Mouse (Mus musculus) heart, embryonic 16.5 days (tissue): ENCODE data around the gene Kif11. TPM values are rescaled to one million over a fixed set of nuclear protein-coding genes. Genes with fewer than 3 reads are reported as not detected.

Experiments
- ATAC-seq: fragments of 200-750 bp; cut with Nextera tagmentation; replicated peaks from 2 replicates; pipeline ENCODE4 v1.8.0; 2017; ENCODE audit warnings: moderate number of reproducible peaks; ENCODE audit not compliant: insufficient read depth, low FRiP score; ENCODE audit errors: extremely low read depth
- H3K27ac ChIP-seq: fragments of 300-500 bp; sonication (generic); 2 replicates; pipeline ENCODE4 v1.5.1; 2014; ENCODE audit warnings: mild to moderate bottlenecking, low read length, control low read depth, moderate library complexity
- H3K27me3 ChIP-seq: fragments of 300-500 bp; sonication (generic); 2 replicates; pipeline ENCODE4 v1.6.1; 2014; ENCODE audit warnings: low read length, mixed read lengths; ENCODE audit not compliant: control insufficient read depth, insufficient read depth
- H3K36me3 ChIP-seq: fragments of 300-500 bp; sonication (generic); 2 replicates; pipeline ENCODE4 v1.6.1; 2014; ENCODE audit not compliant: control insufficient read depth, insufficient read depth
- H3K4me1 ChIP-seq: fragments of 300-500 bp; sonication (generic); 2 replicates; pipeline ENCODE4 v1.6.1; 2014; ENCODE audit warnings: low read length, mixed read lengths; ENCODE audit not compliant: control insufficient read depth, insufficient read depth
- H3K4me2 ChIP-seq: fragments of 300-500 bp; sonication (generic); 2 replicates; pipeline ENCODE4 v1.6.1; 2014; ENCODE audit warnings: low read depth, mild to moderate bottlenecking, control low read depth, low read length
- H3K4me3 ChIP-seq: fragments of 300-500 bp; sonication (generic); 2 replicates; pipeline ENCODE4 v1.5.1; 2014; ENCODE audit warnings: mild to moderate bottlenecking, control low read depth, low read length
- H3K9ac ChIP-seq: fragments of 300-500 bp; sonication (generic); 2 replicates; pipeline ENCODE4 v1.6.1; 2014; ENCODE audit warnings: low read length, control low read depth
- H3K9me3 ChIP-seq: fragments of 300-500 bp; sonication (generic); replicated peaks from 2 replicates; pipeline ENCODE4 v1.6.1; 2016; ENCODE audit warnings: low read length; ENCODE audit not compliant: control insufficient read depth
- WGBS: fragments of 180-500 bp; shearing (Covaris S2); extraction: QIAGEN DNeasy Blood & Tissue Kit; methylation state at CpG from one replicate; pipeline ENCODE4 v1.1.7; 2014; 5-methylcytosine and 5-hydroxymethylcytosine counted together
- polyA plus RNA-seq: library from polyadenylated mRNA; unstranded; fragments of >200 nt; fragmentation: Nextera tagmentation; extraction: Ambion mirVana; gene quantifications from 2 replicates; pipeline ENCODE4 v1.2.1, GENCODE M21; 2015

Gene Kif11
- polyA plus RNA-seq, 1 experiment from 2014 or later: 51.5 TPM

DNA sequence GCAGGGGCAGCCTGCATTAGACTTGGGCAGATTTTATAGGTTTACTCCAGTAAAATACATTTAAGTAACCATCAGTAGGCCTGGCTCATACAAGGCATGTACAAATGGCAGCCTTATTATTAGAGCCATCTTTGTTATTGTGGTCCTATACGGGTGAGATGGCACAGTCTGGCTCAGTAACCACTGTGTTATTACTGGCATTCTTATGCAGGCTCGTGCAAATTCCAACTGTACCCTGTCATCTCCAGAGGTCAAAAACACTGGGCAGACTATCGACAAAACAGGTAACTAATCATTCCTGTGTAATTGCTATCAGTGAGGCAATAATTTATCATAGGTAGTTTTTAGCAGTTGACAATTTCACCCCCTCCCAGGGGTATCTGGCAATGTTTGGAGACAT is 29.9 kb upstream of the Kif11 start:
- no peak for ATAC-seq
- Histone ChIP-seq H3K4me3 (no peak overlapping the region), H3K4me2 (no peak overlapping the region)

DNA sequence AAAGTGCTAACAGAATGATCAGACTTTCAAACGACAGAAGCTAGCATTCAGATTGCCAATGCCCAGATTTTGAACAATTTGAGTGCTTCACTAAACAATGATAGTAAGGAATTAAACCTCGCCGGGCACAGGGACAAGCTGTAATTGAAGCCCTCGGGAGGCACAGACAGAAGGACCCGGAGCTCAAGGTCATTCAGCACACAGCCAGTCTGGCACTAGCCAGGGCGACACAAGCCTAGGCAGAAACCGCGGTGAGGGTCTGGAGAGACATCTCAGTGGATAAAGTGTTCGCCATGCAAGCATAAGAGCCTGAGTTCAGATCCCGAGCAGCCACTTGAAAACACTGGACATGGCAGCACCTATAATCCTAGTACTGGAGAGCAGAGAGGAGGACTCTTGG is 27.9 kb upstream of the Kif11 start:
- H3K4me1 ChIP-seq: peaks cover 16% of the 10 kb centered on the region
- WGBS: 59% methylated on average over 10 of the region's 10 CpGs
- H3K4me3 ChIP-seq: no peak overlapping the region
- peaks cover 8% of the 10 kb centered on the region for H3K9me3 ChIP-seq
- H3K9ac ChIP-seq: peak overlapping the region; percentile 22; the same call in 1 of the 2 replicates
- peak overlapping the region; percentile 88 for H3K27ac ChIP-seq
- no peak; the same call in 1 of the 2 replicates for ATAC-seq
- no peaks in the 10 kb centered on the region for H3K27me3 ChIP-seq
- no peak overlapping the region; the same call in 1 of the 2 replicates for H3K4me2 ChIP-seq
- peaks cover 8% of the 10 kb centered on the region for H3K36me3 ChIP-seq

More for the DNA sequence above, 29.9 kb upstream of the Kif11 start:
- WGBS: 39% methylated on average over 3 of the region's 3 CpGs
- Histone ChIP-seq H3K9me3 (no peaks in the 10 kb centered on the region), H3K4me1 (peaks cover 16% of the 10 kb centered on the region), H3K27ac (peak overlapping the region; percentile 32), H3K27me3 (no peaks in the 10 kb centered on the region), H3K9ac (no peak overlapping the region), H3K36me3 (no peaks in the 10 kb centered on the region)

DNA sequence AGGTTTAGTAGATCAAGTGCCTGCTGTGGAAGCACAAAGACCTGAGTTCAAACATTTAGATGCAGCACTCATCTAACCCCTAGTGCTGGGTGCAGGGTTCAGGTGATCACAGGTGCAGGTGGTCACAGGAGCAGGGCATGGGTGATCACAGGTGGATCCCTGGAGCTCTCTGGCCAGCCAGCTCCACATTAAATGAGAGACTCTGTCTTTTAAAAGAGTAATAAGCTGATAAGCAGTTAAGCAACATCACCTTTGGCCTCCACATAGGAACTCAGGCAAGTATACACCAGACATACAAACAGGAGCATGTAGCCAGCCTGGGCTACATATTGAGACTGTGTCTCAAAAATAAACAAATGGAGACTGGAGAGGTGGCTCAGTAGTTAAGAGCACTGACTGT is 27.3 kb upstream of the Kif11 start:
- H3K27me3 ChIP-seq: no peaks in the 10 kb centered on the region

DNA sequence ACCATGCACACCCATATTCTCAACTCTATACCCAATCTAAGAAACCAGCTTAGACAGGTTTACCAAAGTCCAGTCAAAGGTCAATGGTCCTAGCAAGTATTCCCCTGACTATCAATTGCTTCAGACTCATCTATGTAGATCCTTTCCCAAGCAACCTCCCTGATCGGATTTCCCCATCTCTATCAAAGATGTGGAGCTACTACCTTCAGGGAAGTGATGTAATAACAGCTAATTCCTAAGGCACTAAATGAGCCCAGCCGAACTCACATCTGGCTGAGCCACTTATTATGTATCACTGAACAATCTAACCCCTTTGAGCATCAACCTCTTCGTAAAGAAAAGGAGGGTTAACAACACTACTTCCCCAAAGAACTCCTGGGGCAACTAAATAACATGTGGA is 23.4 kb upstream of the Kif11 start:
- H3K4me2 ChIP-seq: no peak overlapping the region
- H3K4me1 ChIP-seq: peaks cover 3% of the 10 kb centered on the region; the same call in 1 of the 2 replicates
- peaks cover 8% of the 10 kb centered on the region for H3K36me3 ChIP-seq
- no peak overlapping the region for H3K27ac ChIP-seq
- no peak overlapping the region for H3K4me3 ChIP-seq
- peaks cover 8% of the 10 kb centered on the region for H3K9me3 ChIP-seq
- WGBS: 93% methylated on average over 3 of the region's 3 CpGs
- no peaks in the 10 kb centered on the region for H3K27me3 ChIP-seq
- no peak for ATAC-seq
- no peak overlapping the region for H3K9ac ChIP-seq

More for the DNA sequence above, 27.3 kb upstream of the Kif11 start:
- Histone ChIP-seq H3K4me1 (peaks cover 16% of the 10 kb centered on the region), H3K27ac (peak overlapping the region; percentile 88), H3K4me3 (no peak overlapping the region), H3K9ac (no peak overlapping the region), H3K4me2 (no peak overlapping the region), H3K36me3 (peaks cover 8% of the 10 kb centered on the region), H3K9me3 (peaks cover 8% of the 10 kb centered on the region)
- no peak for ATAC-seq

DNA sequence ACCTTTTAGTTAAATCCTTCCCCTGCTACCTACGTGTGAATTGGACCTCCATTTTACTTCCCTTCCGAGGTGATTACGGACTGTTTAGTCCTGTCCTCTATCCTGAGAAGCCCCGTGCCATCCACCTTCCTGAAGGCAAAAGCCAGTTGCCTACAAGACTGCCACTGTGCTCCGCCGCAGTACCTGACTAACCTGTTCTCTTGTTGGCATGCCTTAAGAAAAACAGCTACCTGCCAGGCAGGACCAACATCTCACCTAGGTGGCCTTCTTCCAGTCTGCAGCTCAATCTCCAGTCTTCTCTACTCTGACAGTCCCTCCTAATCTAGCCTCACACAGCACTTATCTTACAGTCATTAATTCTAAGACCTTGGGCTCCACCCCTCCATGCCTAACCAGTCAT is 22.9 kb upstream of the Kif11 start:
- H3K27ac ChIP-seq: no peak overlapping the region
- H3K4me1 ChIP-seq: peaks cover 3% of the 10 kb centered on the region; the same call in 1 of the 2 replicates
- peaks cover 8% of the 10 kb centered on the region for H3K9me3 ChIP-seq
- no peak overlapping the region for H3K4me3 ChIP-seq
- H3K4me2 ChIP-seq: no peak overlapping the region
- ATAC-seq: no peak
- H3K27me3 ChIP-seq: no peaks in the 10 kb centered on the region
- peaks cover 8% of the 10 kb centered on the region for H3K36me3 ChIP-seq
- no peak overlapping the region for H3K9ac ChIP-seq
- 88% methylated on average over 6 of the region's 6 CpGs for WGBS

DNA sequence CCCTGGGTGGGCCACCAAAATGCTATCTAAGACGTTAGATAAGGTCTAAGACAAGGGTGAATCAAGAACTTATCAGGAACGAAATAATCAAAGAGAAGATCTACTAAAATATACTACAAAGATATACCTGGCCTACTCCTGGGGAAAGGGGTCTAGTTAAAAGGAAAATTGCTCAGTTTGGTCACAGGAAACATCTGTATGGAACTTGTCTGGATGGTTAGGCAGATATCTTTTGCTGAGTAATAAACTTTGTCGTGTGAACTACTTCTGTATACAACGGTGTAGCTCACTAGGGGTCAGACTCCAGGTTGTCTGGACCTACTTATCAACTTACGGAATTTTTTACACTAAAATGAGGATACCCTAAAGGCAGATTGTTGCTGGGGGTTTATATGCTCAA is 16.2 kb upstream of the Kif11 start:
- Histone ChIP-seq H3K4me3 (no peak overlapping the region), H3K4me2 (no peak overlapping the region), H3K4me1 (peaks cover 3% of the 10 kb centered on the region; the same call in 1 of the 2 replicates), H3K9ac (no peak overlapping the region), H3K27ac (no peak overlapping the region), H3K9me3 (no peaks in the 10 kb centered on the region), H3K36me3 (no peaks in the 10 kb centered on the region), H3K27me3 (no peaks in the 10 kb centered on the region)
- no peak for ATAC-seq
- WGBS: 48% methylated on average over 5 of the region's 5 CpGs

DNA sequence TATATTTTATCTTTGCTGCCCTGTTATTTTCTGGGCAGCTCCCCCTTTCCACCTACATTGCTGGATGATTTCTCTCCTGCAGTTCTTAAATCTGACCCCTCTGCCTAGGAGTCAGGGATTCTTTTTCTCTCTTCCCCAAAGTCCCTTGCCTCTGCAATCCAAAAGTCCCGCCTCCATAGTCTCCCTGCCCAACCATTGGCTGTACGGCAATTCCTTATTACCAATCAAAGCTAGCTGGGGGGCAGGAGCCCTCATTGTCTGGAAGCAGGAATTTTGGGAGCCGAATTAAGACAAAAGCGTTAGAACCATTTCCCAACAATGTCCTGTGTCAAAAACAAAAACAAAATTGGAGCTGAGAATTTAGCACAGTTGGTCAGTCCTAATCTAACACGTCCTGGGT is 13.7 kb upstream of the Kif11 start:
- no peak overlapping the region for H3K27ac ChIP-seq
- H3K36me3 ChIP-seq: no peaks in the 10 kb centered on the region
- H3K4me1 ChIP-seq: no peaks in the 10 kb centered on the region
- no peaks in the 10 kb centered on the region for H3K9me3 ChIP-seq
- H3K4me3 ChIP-seq: no peak overlapping the region
- H3K27me3 ChIP-seq: no peaks in the 10 kb centered on the region
- no peak for ATAC-seq
- 41% methylated on average over 5 of the region's 5 CpGs for WGBS
- H3K4me2 ChIP-seq: no peak overlapping the region
- H3K9ac ChIP-seq: no peak overlapping the region

DNA sequence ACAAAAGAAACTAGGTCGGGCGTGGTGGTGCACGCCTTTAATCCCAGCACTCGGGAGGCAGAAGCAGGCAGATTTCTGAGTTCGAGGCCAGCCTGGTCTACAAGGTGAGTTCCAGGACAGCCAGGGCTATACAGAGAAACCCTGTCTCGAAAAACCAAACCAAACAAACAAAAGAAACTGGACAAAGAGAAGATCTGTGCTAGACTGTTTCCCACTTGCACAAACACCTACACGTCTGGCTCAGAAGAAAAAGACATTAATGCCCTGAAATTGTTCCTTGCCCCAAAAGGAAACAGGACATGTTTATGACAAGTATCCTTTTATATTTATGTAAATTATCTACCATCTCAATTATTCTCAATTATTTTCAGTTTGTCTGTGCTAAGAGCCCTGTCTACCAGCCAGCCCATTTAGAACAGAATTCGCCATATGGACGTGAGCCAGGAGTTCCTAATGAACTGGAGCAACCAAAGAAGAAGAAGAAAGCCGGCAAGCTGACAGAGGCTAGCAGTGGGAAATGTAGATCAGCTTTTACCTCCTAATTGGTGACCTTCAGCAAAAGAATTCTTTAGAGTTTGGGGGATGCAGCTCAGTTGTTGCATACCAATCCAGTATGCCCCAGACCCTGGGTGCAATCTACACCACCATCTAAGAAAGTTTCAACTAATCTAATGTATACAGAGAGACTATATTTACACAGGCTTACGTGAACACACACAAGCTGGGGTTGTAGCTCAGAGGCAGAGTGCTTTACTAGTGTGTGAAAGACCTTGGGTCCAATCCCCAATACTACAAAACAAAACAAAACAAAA is 12.9 kb upstream of the Kif11 start:
- ATAC-seq: no peak
- no peak overlapping the region for H3K4me3 ChIP-seq
- H3K9me3 ChIP-seq: no peaks in the 10 kb centered on the region
- H3K9ac ChIP-seq: no peak overlapping the region
- no peak overlapping the region for H3K4me2 ChIP-seq
- no peaks in the 10 kb centered on the region for H3K27me3 ChIP-seq
- no peaks in the 10 kb centered on the region for H3K4me1 ChIP-seq
- no peaks in the 10 kb centered on the region for H3K36me3 ChIP-seq
- WGBS: 79% methylated on average over 11 of the region's 11 CpGs
- no peak overlapping the region for H3K27ac ChIP-seq

DNA sequence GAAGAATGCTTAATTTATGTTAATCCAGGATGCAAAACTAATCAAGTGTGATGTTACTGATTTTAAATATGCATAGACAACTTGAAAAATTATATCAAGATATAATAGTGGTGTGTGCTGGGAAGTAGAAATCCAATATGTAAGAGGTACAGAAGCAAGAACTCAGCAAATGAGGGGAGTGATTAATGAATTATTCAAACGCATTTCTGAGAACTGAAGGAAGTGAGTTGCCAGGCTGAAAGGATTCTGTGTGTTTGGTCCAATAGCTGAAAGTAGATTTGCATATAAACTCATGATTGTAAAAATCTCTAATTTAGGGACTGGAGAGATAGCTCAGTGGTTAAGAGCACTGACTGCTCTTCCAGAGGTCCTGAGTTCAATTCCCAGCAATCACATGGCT is 7.2 kb upstream of the Kif11 start:
- no peaks in the 10 kb centered on the region for H3K27me3 ChIP-seq
- H3K4me2 ChIP-seq: no peak overlapping the region
- ATAC-seq: no peak
- no peaks in the 10 kb centered on the region for H3K36me3 ChIP-seq
- 78% methylated on average over 1 of the region's 1 CpGs for WGBS
- H3K9ac ChIP-seq: no peak overlapping the region
- no peak overlapping the region for H3K27ac ChIP-seq
- H3K9me3 ChIP-seq: no peaks in the 10 kb centered on the region
- H3K4me3 ChIP-seq: no peak overlapping the region
- H3K4me1 ChIP-seq: no peaks in the 10 kb centered on the region
